Mouse (Mus musculus): ENCODE results near the gene Rfx3.

DNA sequence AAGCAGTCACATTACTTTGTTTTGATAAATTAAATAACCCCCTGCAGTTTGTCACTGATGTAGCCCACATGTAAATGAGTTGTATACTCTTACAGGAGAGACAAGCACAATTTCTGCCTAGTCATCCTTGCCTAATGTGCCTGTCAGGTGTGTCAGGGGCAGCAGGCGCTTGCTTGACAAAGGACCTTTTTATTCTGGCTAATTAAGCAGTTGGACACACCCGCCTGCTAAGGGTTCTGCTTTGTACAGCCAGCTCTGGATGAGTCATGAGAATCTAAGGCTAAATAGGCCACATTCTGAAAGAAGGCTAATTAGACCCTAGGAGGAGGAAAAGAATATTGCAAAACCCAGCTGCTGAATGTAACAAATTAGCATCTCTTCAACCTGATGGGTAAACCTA, 106.3 kb downstream of the Rfx3 start:
- no peak for TF ChIP-seq CTCF (IDR thresholded peaks at IDR 0.05; ENCODE audit: extremely low read depth, insufficient read depth, insufficient read length, insufficient replicate concordance)
- TF ChIP-seq POLR2A (IDR thresholded peaks at IDR 0.05; ENCODE audit: low read depth, low read length): no peak

Data from spleen, adult 2 months (tissue).